In genomic region chr7:140078711-140079110, GRCm38 (mm10) we compare ENCODE assay signal across 9 mouse cellular contexts. TPM values are rescaled to one million over a fixed set of nuclear protein-coding genes. Genes with fewer than 3 reads are reported as not detected.
DNase-seq lines count a peak whose midpoint lies in the region; ATAC-seq and TF ChIP-seq lines count a peak whose summit lies in the region.
"Had no signal": no experiment of that assay in that cellular context is flagged by ENCODE, and none has a peak within 500 bp of the region (broad histone marks: within the 10 kb centered on the region; RNA-seq: fewer than 3 reads in every experiment).

No protein-coding gene starts in this region.

- TF ChIP-seq EP300 in MEL (IDR thresholded peaks at IDR 0.05; ENCODE audit: low read depth in 1 of 2, low read length in 2 of 2) = no peak

- no peaks in the 10 kb centered on the region for H3K79me2 ChIP-seq in MEL (ENCODE audit: control insufficient read depth, insufficient read depth, low read length, poor library complexity)

- H3K4me2 ChIP-seq in kidney, embryonic 14.5 days (replicated peaks; ENCODE audit: low read depth, low read length) = no peak overlapping the region

- H3K4me1 ChIP-seq in kidney, adult 2 months (ENCODE audit: control insufficient read depth, insufficient read depth, low read length) = no peaks in the 10 kb centered on the region
- H3K4me1 ChIP-seq in kidney, embryonic 14.5 days (ENCODE audit: control insufficient read depth, insufficient read depth, low read length) = peaks cover 3% of the 10 kb centered on the region; the same call in 1 of the 2 replicates
- peaks cover 0 to 7% of the 10 kb centered on the region in 2 experiments; a peak in 2 of 4 replicates for H3K4me1 ChIP-seq in MEL (ENCODE audit: control insufficient read depth in 1 of 2, insufficient read depth in 2 of 2, low read length in 2 of 2)
- no peaks in the 10 kb centered on the region for H3K4me1 ChIP-seq in cerebellum, adult 2 months (ENCODE audit: control insufficient read depth, insufficient read depth, low read length)

- intact Hi-C loops in heart, postnatal 14 days (cut with DNase I) = loop anchor here (1.0 kb wide), 1 partner anchor 63 kb away; no protein-coding TSS in a partner anchor
- intact Hi-C loops in left cerebral cortex, postnatal 4 days (cut with DNase I) = loop anchor here (5.0 to 10.0 kb wide), 2 partner anchors 746 to 804 kb away; partner anchors contain the start of genes Psmd13, Sirt3 and Zfp941

- H3K27ac ChIP-seq in kidney, adult 2 months (ENCODE audit: insufficient read depth, low read depth, low read length) = no peak overlapping the region
- no peak overlapping the region for H3K27ac ChIP-seq in kidney, embryonic 14.5 days (ENCODE audit: low read depth, low read length)
- no peak overlapping the region for H3K27ac ChIP-seq in MEL (ENCODE audit: control insufficient read depth, low read depth, low read length)
- H3K27ac ChIP-seq in cerebellum, adult 2 months (ENCODE audit: insufficient read depth, low read length) = no peak overlapping the region

- H3K9me3 ChIP-seq in kidney, embryonic 14.5 days (ENCODE audit: control insufficient read depth, low read length) = no peaks in the 10 kb centered on the region
- no peaks in the 10 kb centered on the region for H3K9me3 ChIP-seq in MEL (replicated peaks; ENCODE audit: insufficient read depth, low read length)

- DNase-seq in kidney, adult 2 months = peak; percentile 73
- peak; percentile 89 for DNase-seq in MEL (ENCODE audit: low read depth, low spot score)
- peak; percentile 80 to 83 for DNase-seq in cerebellum, adult 2 months
- peak; percentile 75 to 79 for DNase-seq in heart, postnatal 14 days
- DNase-seq in left cerebral cortex, postnatal 4 days = peak; percentile 76
- DNase-seq in natural killer cell, adult 2 months (ENCODE audit: low spot score in 2 of 2) = peak; percentile 25 to 50
- peak; percentile 78 for DNase-seq in thymus, postnatal 4 days

- H3K27me3 ChIP-seq in kidney, adult 2 months (replicated peaks; ENCODE audit: control insufficient read depth, insufficient read depth, low read length) = no peaks in the 10 kb centered on the region
- H3K27me3 ChIP-seq in kidney, embryonic 14.5 days (ENCODE audit: control insufficient read depth, insufficient read depth, low read length) = peaks cover 37% of the 10 kb centered on the region
- no peaks in the 10 kb centered on the region for H3K27me3 ChIP-seq in MEL (ENCODE audit: control insufficient read depth in 1 of 2, insufficient read depth in 2 of 2, low read length in 2 of 2)
- no peaks in the 10 kb centered on the region for H3K27me3 ChIP-seq in cerebellum, adult 2 months (ENCODE audit: control insufficient read depth, insufficient read depth, low read length)

- TF ChIP-seq CTCF in kidney, adult 2 months (conservative IDR thresholded peaks at IDR 0.05; ENCODE audit: insufficient read depth, insufficient read length, low read depth, low read length) = peak; percentile 94
- peak; percentile 78 to 94 (median 90) for TF ChIP-seq CTCF in MEL (IDR thresholded peaks at IDR 0.05 in 2 of 3, conservative IDR thresholded peaks at IDR 0.05 in 1 of 3; ENCODE audit: control insufficient read depth in 1 of 3, insufficient read depth in 1 of 3, low read depth in 2 of 3, low read length in 3 of 3, poor library complexity in 1 of 3, severe bottlenecking in 1 of 3)
- peak; percentile 91 for TF ChIP-seq CTCF in cerebellum, adult 2 months (IDR thresholded peaks at IDR 0.05; ENCODE audit: borderline replicate concordance, insufficient read depth, low read depth, low read length)

- H3K36me3 ChIP-seq in kidney, adult 2 months (ENCODE audit: control insufficient read depth, insufficient read depth, low read length) = no peaks in the 10 kb centered on the region
- no peaks in the 10 kb centered on the region for H3K36me3 ChIP-seq in kidney, embryonic 14.5 days (ENCODE audit: control insufficient read depth, insufficient read depth, low read length)
- H3K36me3 ChIP-seq in MEL (ENCODE audit: control insufficient read depth in 1 of 2, insufficient read depth in 2 of 2, low read length in 2 of 2) = peaks cover 0 to 3% of the 10 kb centered on the region in 2 experiments; a peak in 2 of 4 replicates

- no peak overlapping the region for H3K9ac ChIP-seq in kidney, embryonic 14.5 days (ENCODE audit: low read depth, low read length)
- H3K9ac ChIP-seq in MEL (ENCODE audit: control insufficient read depth, low read depth, low read length, poor library complexity, severe bottlenecking) = no peak overlapping the region

- no peak for TF ChIP-seq POLR2A in kidney, adult 2 months (IDR thresholded peaks at IDR 0.05; ENCODE audit: low read depth, low read length)
- no peak for TF ChIP-seq POLR2A in MEL (IDR thresholded peaks at IDR 0.05; ENCODE audit: control insufficient read depth in 1 of 2, insufficient read depth in 1 of 2, low read depth in 1 of 2, low read length in 2 of 2, poor library complexity in 1 of 2)
- TF ChIP-seq POLR2A in cerebellum, adult 2 months (IDR thresholded peaks at IDR 0.05; ENCODE audit: borderline replicate concordance, insufficient read depth, low read length) = no peak

- WGBS in kidney, adult 2 months = 7% methylated on average over 5 of the region's 5 CpGs
- WGBS in kidney, embryonic 14.5 days = 6% methylated on average over 5 of the region's 5 CpGs
- 3% methylated on average over 5 of the region's 5 CpGs for WGBS in cerebellum, adult 2 months

- TF ChIP-seq RAD21 in MEL (IDR thresholded peaks at IDR 0.05; ENCODE audit: low read depth, low read length) = peak; percentile 98

- no peak for ATAC-seq in kidney, embryonic 14.5 days (ENCODE audit: low FRiP score, low TSS enrichment)

- H3K4me3 ChIP-seq in kidney, adult 2 months (ENCODE audit: insufficient read depth, low read depth, low read length) = no peak overlapping the region
- no peak overlapping the region for H3K4me3 ChIP-seq in kidney, embryonic 14.5 days (ENCODE audit: low read length)
- no peak overlapping the region for H3K4me3 ChIP-seq in MEL (ENCODE audit: control insufficient read depth in 1 of 2, insufficient read depth in 1 of 2, low read depth in 2 of 2, low read length in 2 of 2)
- H3K4me3 ChIP-seq in cerebellum, adult 2 months (replicated peaks; ENCODE audit: insufficient read depth, low read depth, low read length) = no peak overlapping the region
- H3K4me3 ChIP-seq: myocyte had no signal

TF ChIP-seq in MEL, 35 proteins besides CTCF, POLR2A, EP300 and RAD21 (continues in another document):
- no peak for TF ChIP-seq GABPA (IDR thresholded peaks at IDR 0.05; ENCODE audit: low read depth, low read length)
- no peak for TF ChIP-seq TAL1 (IDR thresholded peaks at IDR 0.05; ENCODE audit: low read length)
- no peak for TF ChIP-seq TBP (IDR thresholded peaks at IDR 0.05; ENCODE audit: low read depth, low read length)
- peak; percentile 94 for TF ChIP-seq SMC3 (IDR thresholded peaks at IDR 0.05; ENCODE audit: low read depth, low read length)
- TF ChIP-seq ZC3H11A (IDR thresholded peaks at IDR 0.05; ENCODE audit: low read depth, low read length) = peak; percentile 94
- 0 out of 2 replicates have a peak, but pooled peaks have one; percentile 36 for TF ChIP-seq MYC (IDR thresholded peaks at IDR 0.05; ENCODE audit: low read depth, low read length)
- TF ChIP-seq SIN3A (IDR thresholded peaks at IDR 0.05; ENCODE audit: low read length) = peak; percentile 58; the same call in 1 of the 2 replicates

RNA-seq across cellular contexts. Expression of gene Caly, which starts 3.6 kb away (rescaled TPM):
- 0.16 and 0.52 TPM in 2 replicates for polyA plus RNA-seq in kidney, adult 2 months (2012; rRNA removed)
- 0.91 TPM in 2 replicates for polyA plus RNA-seq in kidney, embryonic 14.5 days (2014; fragmentation: Nextera tagmentation; extraction: Ambion mirVana)
- not detected in 2 replicates for total RNA-seq in MEL (2012; rRNA removed)
- polyA plus RNA-seq in MEL (2012; ENCODE audit: insufficient read depth in 1 of 2, insufficient read length in 2 of 2, low read depth in 1 of 2, low replicate concordance in 2 of 2, missing spikeins in 1 of 2) = under 1 TPM in 1 of 2 experiments, not detected in 1; 0.11 TPM
- 189 and 198 TPM in 2 replicates for polyA plus RNA-seq in cerebellum, adult 2 months (2012; rRNA removed)
- not detected for total RNA-seq in heart, postnatal 14 days (2021)
- total RNA-seq in left cerebral cortex, postnatal 4 days (2021) = 100 to 1,000 TPM; 185 to 208 TPM
- polyA plus RNA-seq: myocyte had no signal

RNA-seq across cellular contexts. Expression of gene Prap1, which starts 14.5 kb away (rescaled TPM):
- polyA plus RNA-seq in kidney, adult 2 months (2012; rRNA removed) = 1.1 and 1.9 TPM in 2 replicates
- polyA plus RNA-seq in kidney, embryonic 14.5 days (2014; fragmentation: Nextera tagmentation; extraction: Ambion mirVana) = 0.38 TPM in 1 of 2 replicates, not detected in the other
- total RNA-seq in MEL (2012; rRNA removed) = not detected in 2 replicates
- not detected for polyA plus RNA-seq in MEL (2012; ENCODE audit: insufficient read depth in 1 of 2, insufficient read length in 2 of 2, low read depth in 1 of 2, low replicate concordance in 2 of 2, missing spikeins in 1 of 2)
- polyA plus RNA-seq in cerebellum, adult 2 months (2012; rRNA removed) = not detected in 2 replicates
- total RNA-seq in heart, postnatal 14 days (2021) = not detected
- total RNA-seq in left cerebral cortex, postnatal 4 days (2021) = not detected
- polyA plus RNA-seq: myocyte had no signal

RNA-seq across cellular contexts. Expression of gene Fuom, which starts 23.5 kb away (rescaled TPM):
- polyA plus RNA-seq in kidney, adult 2 months (2012; rRNA removed) = 147 and 161 TPM in 2 replicates
- 32.4 and 36.2 TPM in 2 replicates for polyA plus RNA-seq in kidney, embryonic 14.5 days (2014; fragmentation: Nextera tagmentation; extraction: Ambion mirVana)
- 0.36 and 1.1 TPM in 2 replicates for total RNA-seq in MEL (2012; rRNA removed)
- polyA plus RNA-seq in MEL (2012; ENCODE audit: insufficient read depth in 1 of 2, insufficient read length in 2 of 2, low read depth in 1 of 2, low replicate concordance in 2 of 2, missing spikeins in 1 of 2) = 10 to 100 TPM in 1 of 2 experiments, not detected in 1; 10.9 TPM
- 94.7 and 98.3 TPM in 2 replicates for polyA plus RNA-seq in cerebellum, adult 2 months (2012; rRNA removed)
- total RNA-seq in heart, postnatal 14 days (2021) = 10 to 100 TPM; 76.5 to 77.2 TPM
- 10 to 100 TPM; 10.4 to 15.3 TPM for total RNA-seq in left cerebral cortex, postnatal 4 days (2021)

RNA-seq across cellular contexts. Expression of gene Msx3, which starts 29.8 kb away (rescaled TPM):
- polyA plus RNA-seq in kidney, adult 2 months (2012; rRNA removed) = not detected in 2 replicates
- polyA plus RNA-seq in kidney, embryonic 14.5 days (2014; fragmentation: Nextera tagmentation; extraction: Ambion mirVana) = not detected in 2 replicates
- total RNA-seq in MEL (2012; rRNA removed) = not detected in 2 replicates
- not detected for polyA plus RNA-seq in MEL (2012; ENCODE audit: insufficient read depth in 1 of 2, insufficient read length in 2 of 2, low read depth in 1 of 2, low replicate concordance in 2 of 2, missing spikeins in 1 of 2)
- polyA plus RNA-seq in cerebellum, adult 2 months (2012; rRNA removed) = not detected in 2 replicates
- not detected for total RNA-seq in heart, postnatal 14 days (2021)
- 1 to 10 TPM; 2.3 to 2.5 TPM for total RNA-seq in left cerebral cortex, postnatal 4 days (2021)

RNA-seq across cellular contexts. Expression of gene Paox, which starts 36.9 kb away (rescaled TPM):
- polyA plus RNA-seq in kidney, adult 2 months (2012; rRNA removed) = 10.4 and 12.0 TPM in 2 replicates
- 20.7 and 24.8 TPM in 2 replicates for polyA plus RNA-seq in kidney, embryonic 14.5 days (2014; fragmentation: Nextera tagmentation; extraction: Ambion mirVana)
- total RNA-seq in MEL (2012; rRNA removed) = 0.29 TPM in 1 of 2 replicates, not detected in the other
- under 1 TPM in 1 of 2 experiments, not detected in 1; 0.25 TPM for polyA plus RNA-seq in MEL (2012; ENCODE audit: insufficient read depth in 1 of 2, insufficient read length in 2 of 2, low read depth in 1 of 2, low replicate concordance in 2 of 2, missing spikeins in 1 of 2)
- polyA plus RNA-seq in cerebellum, adult 2 months (2012; rRNA removed) = 5.0 and 5.9 TPM in 2 replicates
- 1 to 10 TPM; 3.6 to 3.9 TPM for total RNA-seq in heart, postnatal 14 days (2021)
- 1 to 10 TPM; 6.1 to 6.8 TPM for total RNA-seq in left cerebral cortex, postnatal 4 days (2021)

Comparison
In these comparisons a context has a peak if more than half of its experiments do, and no peak if none do; other contexts are left out.
1. DNase-seq: peak in every context shown above with its lines; median percentile 89 in MEL; 82 in cerebellum, adult 2 months; 78 in thymus, postnatal 4 days; 77 in heart, postnatal 14 days; 76 in left cerebral cortex, postnatal 4 days; 73 in kidney, adult 2 months; 38 in natural killer cell, adult 2 months.
2. RNA of gene Caly, which starts 3.6 kb away (polyA plus RNA-seq): 189 to 198 TPM in cerebellum, adult 2 months; 0.91 TPM in kidney, embryonic 14.5 days, 0.16 to 0.52 TPM in kidney, adult 2 months and 0.11 TPM in MEL; every median in the first group is over 10 times any median in the second.
3. Peak in every context shown above with its lines, with median percentiles within 50 percentile points of each other: CTCF ChIP-seq.